Mouse (Mus musculus) heart, adult 11 months (tissue): ENCODE measurements around the gene Frzb.

Experiments used
- DNase-seq: peaks from one replicate; pipeline ENCODE4 v3.0.0; 2022

The Frzb gene

DNA sequence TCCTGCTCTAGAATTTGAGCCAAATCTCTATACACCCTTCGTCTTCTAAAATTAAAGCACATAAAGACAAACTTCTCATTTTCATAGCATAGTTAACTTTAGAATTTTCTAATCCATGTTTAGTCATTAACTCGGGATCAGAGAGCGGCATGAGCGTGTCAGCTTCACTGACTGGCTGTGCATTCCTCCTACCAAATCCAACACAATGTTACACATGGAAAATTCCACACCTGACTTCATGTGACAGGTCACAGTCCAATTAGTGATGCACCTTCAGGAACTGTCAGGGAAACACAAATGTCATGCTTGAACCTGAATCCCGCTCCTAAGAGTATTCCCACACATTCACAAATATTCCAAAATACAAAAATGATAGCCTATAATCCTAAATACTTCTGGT is 24.3 kb downstream of the Frzb start:
- peak; percentile 74 for DNase-seq

DNA sequence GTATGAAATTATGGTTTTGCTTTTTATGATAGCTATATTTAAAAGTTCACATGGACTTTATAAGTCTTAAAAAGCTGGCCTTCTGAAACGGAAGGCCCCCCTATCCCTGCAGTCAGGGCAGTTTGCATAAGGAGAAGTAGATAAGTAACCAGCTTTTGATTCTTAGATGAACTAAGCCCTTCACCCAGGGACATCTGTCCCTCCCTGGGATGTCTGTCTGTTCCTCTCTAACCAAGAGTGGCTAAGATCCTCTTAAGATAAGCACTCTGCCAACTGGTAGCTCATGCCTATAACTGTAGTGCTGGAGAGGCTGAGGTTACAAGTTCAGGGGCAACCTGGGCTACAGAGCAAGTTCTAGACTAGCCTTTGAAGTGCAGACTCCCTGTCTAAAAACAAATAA is 25.4 kb downstream of the Frzb start:
- peak; percentile 25 for DNase-seq

DNA sequence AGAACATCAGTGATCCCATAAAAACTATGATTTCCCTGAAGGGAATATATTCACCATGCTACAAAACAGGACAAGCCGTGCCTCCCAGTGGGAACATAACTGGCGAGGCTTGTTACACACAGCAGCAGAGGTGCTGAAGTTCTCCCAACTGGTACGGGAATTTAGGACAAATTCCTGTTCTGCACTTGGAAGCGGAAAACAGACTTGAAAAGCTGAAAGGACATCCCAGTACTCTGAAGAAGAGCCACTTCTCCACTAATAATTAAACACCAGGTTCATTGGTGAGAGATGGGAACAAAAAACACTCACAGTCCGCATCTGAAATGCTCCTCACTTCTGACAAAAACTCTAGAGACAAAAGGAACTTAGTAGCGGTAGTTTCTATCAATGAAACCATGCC is 31.1 kb downstream of the Frzb start:
- no peak for DNase-seq

DNA sequence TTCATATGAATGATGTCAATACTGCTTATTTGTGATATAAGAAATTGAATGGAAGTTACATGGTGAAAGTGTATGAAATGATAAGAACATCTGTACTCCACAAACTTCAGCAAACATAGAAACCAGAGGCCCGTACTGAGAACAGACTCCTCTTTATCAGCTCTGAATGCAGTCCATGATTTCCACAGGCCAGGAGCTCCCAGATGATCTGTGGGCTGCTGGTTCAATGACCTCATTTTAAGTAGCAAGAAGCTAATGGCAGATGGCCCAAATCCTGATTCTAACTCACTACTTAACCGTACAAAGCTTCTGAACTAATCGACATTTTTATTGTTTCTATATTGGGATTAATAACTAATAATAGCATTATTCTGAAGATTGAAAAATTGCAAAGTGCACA is 33.0 kb downstream of the Frzb start:
- DNase-seq: peak; percentile 94

DNA sequence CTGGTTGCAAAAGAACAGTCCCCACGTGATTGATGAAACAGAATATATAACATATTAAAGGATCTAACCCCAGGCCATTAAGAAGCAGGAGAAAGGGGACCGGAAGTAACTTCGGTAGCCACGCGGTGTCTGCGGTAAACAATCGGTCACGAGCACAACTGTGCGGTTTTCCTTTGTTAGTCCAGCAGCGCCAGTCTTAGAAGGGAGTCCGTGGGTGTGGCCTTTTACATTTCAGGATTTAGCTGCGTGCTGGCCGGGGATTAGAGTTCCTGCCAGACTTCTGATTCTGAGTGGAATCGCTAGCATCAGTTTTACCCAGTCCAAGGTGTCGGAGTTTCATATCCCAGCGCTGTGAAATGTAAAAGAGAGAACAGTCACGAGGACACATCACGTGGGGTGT is 34.3 kb downstream of the Frzb start:
- DNase-seq: no peak

DNA sequence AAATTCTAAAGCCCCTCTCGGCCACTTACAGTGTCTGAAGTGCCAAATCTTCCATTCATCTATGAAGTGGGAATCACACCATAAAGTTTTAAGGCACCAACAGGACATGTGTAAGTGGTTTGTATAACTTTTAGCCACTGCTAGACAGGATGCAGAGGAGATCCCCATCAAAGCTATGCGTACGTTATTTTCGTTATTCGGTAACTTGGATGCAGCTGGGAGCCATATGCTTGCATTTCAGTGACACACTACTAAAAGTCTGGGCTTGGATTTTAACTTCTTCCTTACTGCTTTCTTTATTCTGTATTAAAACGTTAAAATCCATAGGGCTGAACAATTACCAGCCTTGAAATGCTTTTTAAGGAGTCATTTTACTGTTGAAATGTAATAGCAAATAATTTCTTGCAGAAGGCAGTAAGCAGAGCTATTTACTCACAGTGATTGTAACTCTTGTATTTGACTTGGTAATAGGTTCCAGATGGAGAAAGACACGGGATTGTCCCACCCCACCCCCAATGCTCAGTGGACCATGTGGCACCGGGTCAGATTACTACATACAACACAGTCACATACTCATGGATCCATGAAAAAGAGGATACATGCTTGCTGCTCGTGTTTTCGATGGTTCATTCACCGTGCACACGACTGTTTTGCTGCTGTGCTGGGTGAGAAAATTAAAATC is 37.4 kb downstream of the Frzb start:
- peak; percentile 57 for DNase-seq

DNA sequence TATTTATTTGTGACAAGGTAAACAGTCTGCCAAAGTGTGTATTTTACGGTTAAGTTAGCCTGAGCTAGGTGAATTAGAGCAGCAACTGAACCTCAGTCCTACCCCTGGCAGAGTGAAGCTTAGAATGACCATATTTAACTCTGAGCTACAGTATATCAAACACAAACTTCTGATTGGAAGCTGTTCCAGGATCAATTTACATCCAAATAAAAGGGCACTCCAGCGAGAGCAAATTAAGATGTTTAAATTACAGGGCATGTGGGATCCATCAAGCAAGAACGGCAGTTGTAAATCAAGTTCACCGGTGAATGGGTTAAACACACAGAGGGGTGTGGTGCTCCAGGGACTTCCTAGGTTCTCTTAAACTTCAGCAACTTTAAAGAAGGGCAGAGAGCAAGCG is 42.7 kb downstream of the Frzb start:
- no peak for DNase-seq

DNA sequence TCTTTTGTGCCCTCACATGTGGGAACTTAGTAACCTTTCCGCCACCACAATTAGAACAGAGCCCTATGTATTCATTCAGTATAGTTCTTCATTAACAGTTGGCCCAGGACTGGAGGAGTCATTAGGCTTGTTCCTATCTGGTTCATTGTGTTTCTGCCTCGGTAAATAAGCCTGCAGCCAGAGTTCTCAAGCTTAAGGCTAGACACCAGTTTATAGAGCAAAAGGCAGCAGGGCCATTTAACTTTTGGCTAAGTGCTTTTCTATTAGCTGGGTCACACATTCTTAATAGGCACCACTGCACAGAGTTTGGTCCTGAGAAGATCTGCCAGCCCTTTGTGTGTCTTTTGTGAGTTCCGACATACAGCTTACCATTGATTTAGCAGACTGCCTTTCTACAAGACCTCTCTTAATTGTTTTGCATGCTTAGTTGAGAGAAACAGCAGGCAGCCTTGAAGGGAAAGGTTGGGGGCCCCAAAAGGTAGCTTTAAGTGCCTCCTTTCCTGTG is 48.8 kb downstream of the Frzb start:
- DNase-seq: peak; percentile 62

GRCm38 (mm10) chr2:80396864-80397263 is 50.6 kb downstream of the Frzb start:
- DNase-seq: no peak

DNA sequence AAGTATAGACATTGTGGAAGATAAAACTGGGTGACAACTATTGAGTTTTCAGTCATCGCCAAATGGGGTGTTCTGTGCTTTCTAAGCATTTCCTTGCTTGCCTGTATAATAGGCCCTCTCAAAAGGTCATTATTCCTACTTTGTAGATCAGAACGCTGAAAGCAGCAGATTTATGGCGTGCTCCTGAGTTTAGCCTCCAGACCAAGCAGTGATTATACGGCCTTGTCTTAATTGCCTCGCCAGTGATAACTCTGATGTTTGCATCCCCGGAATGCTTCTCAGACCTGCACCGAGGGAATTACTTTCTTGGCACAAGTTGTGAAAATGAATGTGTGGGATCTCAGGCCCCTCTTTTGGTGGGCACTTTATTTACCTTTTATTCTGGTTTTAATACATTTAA is 51.4 kb downstream of the Frzb start:
- no peak for DNase-seq

DNA sequence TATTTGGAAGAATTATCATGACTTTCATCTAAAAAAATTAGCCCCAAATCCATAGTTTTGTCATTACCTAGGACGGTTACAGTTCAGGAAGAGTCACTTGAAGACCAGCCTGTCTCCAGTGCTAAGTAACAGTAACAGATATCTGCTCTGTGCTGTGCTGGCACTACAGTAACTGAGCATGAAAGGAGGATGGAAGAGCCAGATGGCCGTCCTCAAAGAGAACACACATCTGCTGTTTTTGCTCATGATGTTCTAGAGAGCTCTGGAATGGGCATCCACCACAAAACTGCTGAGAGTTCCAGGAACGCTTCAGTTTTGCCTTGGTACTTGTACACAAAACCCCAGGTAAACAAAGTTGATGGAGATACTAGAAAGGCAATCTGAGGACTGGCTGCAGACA is 59.1 kb downstream of the Frzb start:
- peak; percentile 88 for DNase-seq

DNA sequence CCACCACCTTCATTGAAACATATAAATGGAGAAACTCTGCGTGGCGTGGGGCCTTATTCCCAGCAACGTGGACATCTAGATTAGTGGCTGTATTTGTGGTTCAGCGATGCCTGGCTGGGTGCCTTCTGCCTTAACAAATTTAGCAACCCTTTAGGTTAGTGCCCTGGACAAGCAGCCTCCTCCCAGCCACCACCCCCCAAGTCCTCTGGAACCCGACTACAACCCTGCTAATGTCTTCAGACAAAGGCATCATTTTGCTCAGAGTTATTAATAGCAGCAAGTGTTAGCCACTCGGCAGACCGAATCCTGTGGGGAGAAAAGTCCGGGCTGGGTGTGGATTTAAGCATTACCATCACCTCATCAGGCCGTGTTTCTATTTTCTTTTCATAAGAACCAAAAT is 59.8 kb downstream of the Frzb start:
- peak; percentile 89 for DNase-seq

DNA sequence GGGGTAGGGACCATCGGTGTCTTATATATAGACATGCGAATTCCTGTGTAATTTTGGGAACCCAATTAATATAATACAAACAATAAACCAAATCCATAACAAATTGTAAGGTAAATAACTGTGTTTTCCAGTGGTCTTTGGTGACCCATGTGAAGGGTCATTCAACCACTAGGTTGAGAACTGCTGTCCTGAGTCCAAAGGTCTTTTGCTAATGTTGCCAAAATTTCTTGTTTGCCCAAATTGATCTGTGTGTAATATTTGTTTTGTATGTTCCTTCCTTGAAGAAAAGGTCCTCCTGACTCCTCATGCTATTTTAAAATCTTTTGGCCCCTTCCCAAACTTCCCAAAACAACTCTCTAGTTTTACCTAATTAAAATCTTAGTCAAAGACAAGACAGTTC is 61.2 kb downstream of the Frzb start:
- no peak for DNase-seq

- peak; percentile 89 for DNase-seq
Measured at GRCm38 (mm10) chr2:80384447-80384846, 63.0 kb downstream of the Frzb start.

- DNase-seq: peak; percentile 54
Measured at GRCm38 (mm10) chr2:80379848-80380247, 67.6 kb downstream of the Frzb start.

- no peak for DNase-seq
Measured at GRCm38 (mm10) chr2:80374892-80375291, 72.5 kb downstream of the Frzb start.

DNA sequence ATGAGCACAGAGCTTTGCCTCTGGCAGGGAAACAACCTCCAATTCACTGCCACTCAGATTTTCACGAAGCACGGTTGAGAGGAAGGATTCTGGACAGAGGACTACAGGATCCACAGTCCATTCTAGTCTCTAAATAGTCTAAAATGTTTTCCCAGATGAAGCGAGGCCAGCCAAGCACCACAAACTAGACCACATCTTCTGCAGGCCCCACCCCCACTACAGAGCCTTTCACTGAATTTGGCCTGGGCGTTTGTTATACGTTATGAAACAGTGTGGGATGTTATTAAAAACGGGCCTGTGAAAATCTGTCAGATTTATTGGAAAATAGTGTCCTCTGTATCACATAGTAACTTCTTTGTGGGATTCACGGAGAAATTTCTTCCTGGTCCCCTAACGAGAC is 76.0 kb downstream of the Frzb start:
- peak; percentile 65 for DNase-seq
